In genomic region chr6:146230903-146231302, GRCm38 (mm10) we compare ENCODE assay signal across 23 mouse cellular contexts.
A peak's percentile ranks its signal among the peaks of the same experiment; 100 is the strongest.
DNase-seq lines count a peak whose midpoint lies in the region; ATAC-seq lines count a peak whose summit lies in the region.
"Had no signal": no experiment of that assay in that cellular context is flagged by ENCODE, and none has a peak within 500 bp of the region (broad histone marks: within the 10 kb centered on the region; RNA-seq: fewer than 3 reads in every experiment).

No protein-coding gene starts in this region.

- H3K4me3 ChIP-seq in erythroblast, embryonic 14.5 days (replicated peaks), result peak overlapping the region; percentile 47
- H3K4me3 ChIP-seq in liver, embryonic 13.5 days (replicated peaks), result no peak overlapping the region
- no peak overlapping the region for H3K4me3 ChIP-seq in liver, embryonic 16.5 days (ENCODE audit: low read depth, low read length)
- H3K4me3 ChIP-seq: forebrain, embryonic 10.5 days; forebrain, embryonic 13.5 days; heart, embryonic 13.5 days had no signal

- no peaks in the 10 kb centered on the region for H3K27me3 ChIP-seq in erythroblast, embryonic 14.5 days (ENCODE audit: control insufficient read depth)
- no peaks in the 10 kb centered on the region for H3K27me3 ChIP-seq in liver, embryonic 13.5 days
- H3K27me3 ChIP-seq in liver, embryonic 16.5 days (ENCODE audit: control insufficient read depth, insufficient read depth, low read depth, low read length), result no peaks in the 10 kb centered on the region
- H3K27me3 ChIP-seq: forebrain, embryonic 13.5 days; heart, embryonic 13.5 days; Patski had no signal

- peaks cover 76% of the 10 kb centered on the region for H3K36me3 ChIP-seq in erythroblast, embryonic 14.5 days (ENCODE audit: control insufficient read depth)
- H3K36me3 ChIP-seq in liver, embryonic 13.5 days, result peaks cover 32% of the 10 kb centered on the region
- H3K36me3 ChIP-seq in liver, embryonic 16.5 days (ENCODE audit: control insufficient read depth, insufficient read depth), result peaks cover 3% of the 10 kb centered on the region; the same call in 1 of the 2 replicates
- H3K36me3 ChIP-seq: forebrain, embryonic 10.5 days had no signal

- H3K4me2 ChIP-seq in liver, embryonic 13.5 days, result peak overlapping the region; percentile 39
- H3K4me2 ChIP-seq in liver, embryonic 16.5 days (ENCODE audit: low read depth, low read length), result peak overlapping the region; percentile 61
- H3K4me2 ChIP-seq: forebrain, embryonic 13.5 days; heart, embryonic 13.5 days; hindbrain, embryonic 14.5 days had no signal

- 0 out of 2 replicates have a peak overlapping the region, but pooled peaks have one; percentile 5 for H3K9ac ChIP-seq in liver, embryonic 13.5 days
- no peak overlapping the region for H3K9ac ChIP-seq in liver, embryonic 16.5 days (ENCODE audit: low read depth, low read length)
- H3K9ac ChIP-seq: forebrain, embryonic 13.5 days; heart, embryonic 13.5 days; hindbrain, embryonic 14.5 days had no signal

- WGBS in liver, embryonic 13.5 days (ENCODE audit: insufficient replicate concordance), result 41% methylated on average over 6 of the region's 6 CpGs
- 49% methylated on average over 6 of the region's 6 CpGs for WGBS in liver, embryonic 16.5 days (ENCODE audit: insufficient replicate concordance)

- peaks cover 61% of the 10 kb centered on the region for H3K4me1 ChIP-seq in erythroblast, embryonic 14.5 days (ENCODE audit: control insufficient read depth)
- peaks cover 57% of the 10 kb centered on the region for H3K4me1 ChIP-seq in liver, embryonic 13.5 days (replicated peaks)
- peaks cover 34% of the 10 kb centered on the region for H3K4me1 ChIP-seq in liver, embryonic 16.5 days (ENCODE audit: control insufficient read depth, low read depth, low read length)
- H3K4me1 ChIP-seq: heart, embryonic 13.5 days had no signal

- H3K27ac ChIP-seq in liver, embryonic 13.5 days, result peak overlapping the region; percentile 86
- peak overlapping the region; percentile 60 for H3K27ac ChIP-seq in liver, embryonic 16.5 days (ENCODE audit: low read length)
- H3K27ac ChIP-seq: forebrain, embryonic 10.5 days; forebrain, embryonic 13.5 days; heart, embryonic 13.5 days; hindbrain, embryonic 14.5 days; hindbrain, postnatal 0 days had no signal

- no peak for ATAC-seq in erythroblast, adult 5-6 weeks (replicated peaks; ENCODE audit: low FRiP score, poor library complexity, severe bottlenecking)
- ATAC-seq in liver, embryonic 13.5 days (ENCODE audit: low read depth), result peak; percentile 80
- peak; percentile 75 for ATAC-seq in liver, embryonic 16.5 days (ENCODE audit: low read depth)
- ATAC-seq: forebrain, embryonic 13.5 days; hindbrain, postnatal 0 days; Patski had no signal

- peaks cover 4% of the 10 kb centered on the region for H3K9me3 ChIP-seq in erythroblast, embryonic 14.5 days (ENCODE audit: control insufficient read depth, low read length)
- no peaks in the 10 kb centered on the region for H3K9me3 ChIP-seq in liver, embryonic 13.5 days (replicated peaks)
- no peaks in the 10 kb centered on the region for H3K9me3 ChIP-seq in liver, embryonic 16.5 days (replicated peaks; ENCODE audit: control insufficient read depth, low read length)
- H3K9me3 ChIP-seq: forebrain, embryonic 10.5 days; forebrain, embryonic 13.5 days; heart, embryonic 13.5 days had no signal

- DNase-seq in liver, result peak; percentile 39
- no peak for DNase-seq in liver, embryonic 13.5 days
- DNase-seq in urinary bladder, adult 2 months (ENCODE audit: low spot score), result no peak
- DNase-seq in layer of hippocampus, adult 11-12 months (ENCODE audit: low spot score), result no peak
- DNase-seq in urinary bladder, postnatal 14 days (ENCODE audit: low spot score), result no peak
- DNase-seq: adrenal gland, postnatal 10 days; adrenal gland, postnatal 36 days; cerebellum, adult 18-20 months; cerebellum, adult 9-10 months; cerebellum, postnatal 14 days; gastrocnemius, postnatal 14 days; heart, adult 18-20 months; heart, postnatal 14 days; heart, postnatal 4 days had no signal
